Comparison of ENCODE assay signal across 11 mouse cellular contexts in genomic region chr7:12992222-12992621, GRCm38 (mm10). TPM values are rescaled to one million over a fixed set of nuclear protein-coding genes. Genes with fewer than 3 reads are reported as not detected.
DNase-seq lines count a peak whose midpoint lies in the region; ATAC-seq and TF ChIP-seq lines count a peak whose summit lies in the region.
"Had no signal": no experiment of that assay in that cellular context is flagged by ENCODE, and none has a peak within 500 bp of the region (broad histone marks: within the 10 kb centered on the region; RNA-seq: fewer than 3 reads in every experiment).

No protein-coding gene starts in this region.

- no peak overlapping the region for H3K4me2 ChIP-seq in heart, postnatal 0 days (ENCODE audit: low read depth, low read length)
- H3K4me2 ChIP-seq: embryonic facial prominence, embryonic 12.5 days; heart, embryonic 15.5 days had no signal

- no peaks in the 10 kb centered on the region for H3K9me3 ChIP-seq in heart, postnatal 0 days (replicated peaks; ENCODE audit: control insufficient read depth, low read length)
- H3K9me3 ChIP-seq: embryonic facial prominence, embryonic 12.5 days; heart, embryonic 15.5 days; megakaryocyte, embryonic 14.5 days had no signal

- no peak overlapping the region for H3K9ac ChIP-seq in heart, postnatal 0 days (replicated peaks; ENCODE audit: low read depth, low read length)
- H3K9ac ChIP-seq: embryonic facial prominence, embryonic 12.5 days; heart, embryonic 15.5 days had no signal

- DNase-seq in heart, postnatal 0 days (ENCODE audit: low spot score), result no peak
- no peak for DNase-seq in heart, adult 9 months (ENCODE audit: low spot score in 2 of 2)
- peak; percentile 63 for DNase-seq in A20 (ENCODE audit: low read depth, low spot score)
- peak; percentile 63 for DNase-seq in T-cell, adult 2 months (ENCODE audit: low spot score)
- DNase-seq in lung, postnatal 36 days, result peak; percentile 71
- DNase-seq in right cerebral cortex, postnatal 4 days, result no peak
- no peak for DNase-seq in urinary bladder, adult 2 months (ENCODE audit: low spot score)

- WGBS in heart, postnatal 0 days, result 5% methylated on average over 3 of the region's 3 CpGs

- TF ChIP-seq CTCF in heart, postnatal 0 days (IDR thresholded peaks at IDR 0.05; ENCODE audit: low read depth), result peak; percentile 34

- no peaks in the 10 kb centered on the region for H3K4me1 ChIP-seq in heart, postnatal 0 days (ENCODE audit: control insufficient read depth, insufficient read depth)
- H3K4me1 ChIP-seq: embryonic facial prominence, embryonic 12.5 days; heart, embryonic 15.5 days had no signal

- no peak overlapping the region for H3K27ac ChIP-seq in heart, postnatal 0 days (ENCODE audit: low read depth)
- H3K27ac ChIP-seq: embryonic facial prominence, embryonic 12.5 days; heart, embryonic 15.5 days had no signal

- H3K4me3 ChIP-seq in heart, postnatal 0 days (ENCODE audit: low read depth, low read length), result no peak overlapping the region
- H3K4me3 ChIP-seq: embryonic facial prominence, embryonic 12.5 days; heart, embryonic 15.5 days; megakaryocyte, embryonic 14.5 days had no signal

- ATAC-seq in heart, postnatal 0 days (ENCODE audit: insufficient read depth, low read depth), result no peak
- ATAC-seq in monocyte, adult 5-6 weeks (replicated peaks; ENCODE audit: insufficient number of reproducible peaks, low FRiP score, low TSS enrichment, poor library complexity, severe bottlenecking), result no peak

- TF ChIP-seq EP300 in heart, postnatal 0 days (IDR thresholded peaks at IDR 0.05; ENCODE audit: low read depth), result no peak

- H3K27me3 ChIP-seq in heart, postnatal 0 days (ENCODE audit: control insufficient read depth, insufficient read depth, low read length), result no peaks in the 10 kb centered on the region
- H3K27me3 ChIP-seq: embryonic facial prominence, embryonic 12.5 days had no signal

- no peaks in the 10 kb centered on the region for H3K36me3 ChIP-seq in heart, postnatal 0 days (replicated peaks; ENCODE audit: control insufficient read depth, insufficient read depth, low read length)
- H3K36me3 ChIP-seq: embryonic facial prominence, embryonic 12.5 days; heart, embryonic 15.5 days had no signal

RNA-seq across cellular contexts. Expression of gene Slc27a5, which starts 5.8 kb away (rescaled TPM):
- not detected in 2 replicates for total RNA-seq in heart, postnatal 0 days (2014; rRNA removed; ENCODE audit: low replicate concordance)
- polyA plus RNA-seq in heart, postnatal 0 days (2015; fragmentation: Nextera tagmentation; extraction: Ambion mirVana), result not detected in 2 replicates
- 0.31 and 0.55 TPM in 2 replicates for polyA plus RNA-seq in urinary bladder, adult 2 months (2012; rRNA removed)
- total RNA-seq in monocyte, adult 5-6 weeks (2017), result 1.6 TPM in 1 of 3 replicates, not detected in the others
- polyA plus RNA-seq: embryonic facial prominence, embryonic 12.5 days; heart, embryonic 15.5 days had no signal

RNA-seq across cellular contexts. Expression of gene Trim28, which starts 6.7 kb away (rescaled TPM):
- total RNA-seq in heart, postnatal 0 days (2014; rRNA removed; ENCODE audit: low replicate concordance), result 279 and 309 TPM in 2 replicates
- 67.8 and 69.9 TPM in 2 replicates for polyA plus RNA-seq in heart, postnatal 0 days (2015; fragmentation: Nextera tagmentation; extraction: Ambion mirVana)
- polyA plus RNA-seq in urinary bladder, adult 2 months (2012; rRNA removed), result 186 and 190 TPM in 2 replicates
- 150 to 169 TPM (median 158 TPM) in 3 replicates for total RNA-seq in monocyte, adult 5-6 weeks (2017)

RNA-seq across cellular contexts. Expression of gene Zfp446, which starts 14.6 kb away (rescaled TPM):
- total RNA-seq in heart, postnatal 0 days (2014; rRNA removed; ENCODE audit: low replicate concordance), result 2.5 and 6.2 TPM in 2 replicates
- 3.1 and 3.3 TPM in 2 replicates for polyA plus RNA-seq in heart, postnatal 0 days (2015; fragmentation: Nextera tagmentation; extraction: Ambion mirVana)
- 6.3 and 6.9 TPM in 2 replicates for polyA plus RNA-seq in urinary bladder, adult 2 months (2012; rRNA removed)
- total RNA-seq in monocyte, adult 5-6 weeks (2017), result 0.43 to 1.3 TPM (median 1.0 TPM) in 3 replicates

RNA-seq across cellular contexts. Expression of gene Zbtb45, which starts 17.6 kb away (rescaled TPM):
- 16.9 and 29.2 TPM in 2 replicates for total RNA-seq in heart, postnatal 0 days (2014; rRNA removed; ENCODE audit: low replicate concordance)
- polyA plus RNA-seq in heart, postnatal 0 days (2015; fragmentation: Nextera tagmentation; extraction: Ambion mirVana), result 9.5 and 10.5 TPM in 2 replicates
- 11.7 and 13.2 TPM in 2 replicates for polyA plus RNA-seq in urinary bladder, adult 2 months (2012; rRNA removed)
- total RNA-seq in monocyte, adult 5-6 weeks (2017), result 3.6 to 5.7 TPM (median 3.8 TPM) in 3 replicates

RNA-seq across cellular contexts. Expression of gene Zfp324, which starts 26.6 kb away (rescaled TPM):
- 2.9 and 10.9 TPM in 2 replicates for total RNA-seq in heart, postnatal 0 days (2014; rRNA removed; ENCODE audit: low replicate concordance)
- 3.7 and 4.2 TPM in 2 replicates for polyA plus RNA-seq in heart, postnatal 0 days (2015; fragmentation: Nextera tagmentation; extraction: Ambion mirVana)
- polyA plus RNA-seq in urinary bladder, adult 2 months (2012; rRNA removed), result 4.6 and 4.7 TPM in 2 replicates
- 0.96 to 4.5 TPM (median 1.9 TPM) in 3 replicates for total RNA-seq in monocyte, adult 5-6 weeks (2017)

Comparison
In these comparisons a context has a peak if more than half of its experiments do, and no peak if none do; other contexts are left out.
1. DNase-seq: peak in A20 (single experiment), T-cell, adult 2 months (single experiment) and lung, postnatal 36 days (single experiment); none in heart, postnatal 0 days (single experiment), heart, adult 9 months (0 of 2), right cerebral cortex, postnatal 4 days (single experiment) and urinary bladder, adult 2 months (single experiment).